Mouse (Mus musculus): ENCODE measurements around the gene Ssu72. TPM values are rescaled to one million over a fixed set of nuclear protein-coding genes. Genes with fewer than 3 reads are reported as not detected.

Ssu72 gene
- polyA plus RNA-seq, 1 experiment from 2014 or later: 166 TPM

- Histone ChIP-seq H3K27me3 (no peaks in the 10 kb centered on the region), H3K36me3 (no peaks in the 10 kb centered on the region), H3K4me3 (no peak overlapping the region), H3K9ac (no peak overlapping the region), H3K27ac (replicated peaks) (no peak overlapping the region; the same call in 1 of the 2 replicates), H3K9me3 (no peaks in the 10 kb centered on the region), H3K4me2 (no peak overlapping the region), H3K4me1 (replicated peaks) (peaks cover 31% of the 10 kb centered on the region)
- ATAC-seq (ENCODE audit: low FRiP score, low read depth): no peak
Measured at GRCm38 (mm10) chr4:155708988-155709387, 4.4 kb downstream of the Ssu72 start.

- Histone ChIP-seq H3K9ac (no peak overlapping the region), H3K36me3 (peaks cover 5% of the 10 kb centered on the region), H3K27ac (replicated peaks) (peak overlapping the region; percentile 34; the same call in 1 of the 2 replicates), H3K4me3 (no peak overlapping the region), H3K9me3 (no peaks in the 10 kb centered on the region), H3K27me3 (no peaks in the 10 kb centered on the region), H3K4me2 (no peak overlapping the region), H3K4me1 (replicated peaks) (peaks cover 26% of the 10 kb centered on the region)
- no peak for ATAC-seq (ENCODE audit: low FRiP score, low read depth)
- 63% methylated on average over 6 of the region's 6 CpGs for WGBS
Measured at GRCm38 (mm10) chr4:155710521-155711252, 6.1 kb downstream of the Ssu72 start.

GRCm38 (mm10) chr4:155721668-155722083 is 17.1 kb downstream of the Ssu72 start:
- Histone ChIP-seq H3K9ac (no peak overlapping the region), H3K4me1 (replicated peaks) (no peaks in the 10 kb centered on the region), H3K27me3 (no peaks in the 10 kb centered on the region), H3K4me2 (no peak overlapping the region), H3K36me3 (peaks cover 11% of the 10 kb centered on the region), H3K4me3 (no peak overlapping the region), H3K9me3 (no peaks in the 10 kb centered on the region), H3K27ac (replicated peaks) (no peak overlapping the region)
- WGBS: 56% methylated on average over 4 of the region's 4 CpGs
- ATAC-seq (ENCODE audit: low FRiP score, low read depth): no peak

GRCm38 (mm10) chr4:155727993-155728392 is 23.4 kb downstream of the Ssu72 start:
- Histone ChIP-seq H3K36me3 (peaks cover 13% of the 10 kb centered on the region), H3K4me1 (replicated peaks) (peaks cover under 1% of the 10 kb centered on the region; the same call in 1 of the 2 replicates), H3K27ac (replicated peaks) (no peak overlapping the region), H3K9me3 (no peaks in the 10 kb centered on the region), H3K4me3 (no peak overlapping the region), H3K27me3 (no peaks in the 10 kb centered on the region), H3K9ac (no peak overlapping the region), H3K4me2 (no peak overlapping the region)
- 50% methylated on average over 2 of the region's 2 CpGs for WGBS
- ATAC-seq (ENCODE audit: low FRiP score, low read depth): no peak

- 85% methylated on average over 10 of the region's 10 CpGs for WGBS
- H3K4me2 ChIP-seq: peak overlapping the region; percentile 95; the same call in 1 of the 2 replicates
- H3K27me3 ChIP-seq: no peaks in the 10 kb centered on the region
- H3K27ac ChIP-seq (replicated peaks): no peak overlapping the region; the same call in 1 of the 2 replicates
- peaks cover 23% of the 10 kb centered on the region for H3K36me3 ChIP-seq
- ATAC-seq (ENCODE audit: low FRiP score, low read depth): no peak
- H3K9me3 ChIP-seq: no peaks in the 10 kb centered on the region
- peaks cover 41% of the 10 kb centered on the region for H3K4me1 ChIP-seq (replicated peaks)
- H3K9ac ChIP-seq: peak overlapping the region; percentile 92; the same call in 1 of the 2 replicates
- H3K4me3 ChIP-seq: peak overlapping the region; percentile 93
Measured at GRCm38 (mm10) chr4:155733267-155733666, 28.7 kb downstream of the Ssu72 start.

- peak; percentile 92 for ATAC-seq (ENCODE audit: low FRiP score, low read depth)
Measured at GRCm38 (mm10) chr4:155734350-155734941, 29.8 kb downstream of the Ssu72 start, which contains the start of gene Tmem240. Gene Tmem240, plus strand, starts transcription at chr4:155734800.

GRCm38 (mm10) chr4:155734951-155735702 is 30.5 kb downstream of the Ssu72 start:
- ATAC-seq (ENCODE audit: low FRiP score, low read depth): peak; percentile 72
- Histone ChIP-seq H3K4me1 (replicated peaks) (peaks cover 50% of the 10 kb centered on the region), H3K4me3 (peak overlapping the region; percentile 93), H3K27ac (replicated peaks) (peak overlapping the region; percentile 98), H3K9ac (peak overlapping the region; percentile 92), H3K36me3 (peaks cover 25% of the 10 kb centered on the region), H3K27me3 (no peaks in the 10 kb centered on the region), H3K9me3 (no peaks in the 10 kb centered on the region), H3K4me2 (peak overlapping the region; percentile 95)
- WGBS: 1% methylated on average over 53 of the region's 79 CpGs

More at GRCm38 (mm10) chr4:155734350-155734941, 29.8 kb downstream of the Ssu72 start, which contains the start of gene Tmem240:
- peak within 1 kb of the TSS; percentile 95 for H3K4me2 ChIP-seq
- H3K4me3 ChIP-seq: peak within 1 kb of the TSS; percentile 93
- peak within 1 kb of the TSS; percentile 98 for H3K27ac ChIP-seq (replicated peaks)
- H3K9ac ChIP-seq: peak within 1 kb of the TSS; percentile 92
- H3K4me1 ChIP-seq (replicated peaks): peaks cover 44% of the 10 kb centered on the region
- WGBS: under 1% methylated on average over 29 of the region's 35 CpGs
- no peaks in the 10 kb centered on the region for H3K27me3 ChIP-seq
- no peaks in the 10 kb centered on the region for H3K9me3 ChIP-seq
- peaks cover 24% of the 10 kb centered on the region for H3K36me3 ChIP-seq

GRCm38 (mm10) chr4:155735788-155736187 is 31.2 kb downstream of the Ssu72 start:
- WGBS: 58% methylated on average over 5 of the region's 5 CpGs
- peak; percentile 1; the same call in 1 of the 2 replicates for ATAC-seq (ENCODE audit: low FRiP score, low read depth)
- peak overlapping the region; percentile 95 for H3K4me2 ChIP-seq
- peak overlapping the region; percentile 93 for H3K4me3 ChIP-seq
- H3K27ac ChIP-seq (replicated peaks): peak overlapping the region; percentile 98
- H3K4me1 ChIP-seq (replicated peaks): peaks cover 52% of the 10 kb centered on the region
- no peaks in the 10 kb centered on the region for H3K27me3 ChIP-seq
- no peaks in the 10 kb centered on the region for H3K9me3 ChIP-seq
- peak overlapping the region; percentile 92 for H3K9ac ChIP-seq
- peaks cover 28% of the 10 kb centered on the region for H3K36me3 ChIP-seq

GRCm38 (mm10) chr4:155736421-155736820 is 31.8 kb downstream of the Ssu72 start:
- Histone ChIP-seq H3K4me2 (peak overlapping the region; percentile 95), H3K9me3 (no peaks in the 10 kb centered on the region), H3K9ac (no peak overlapping the region), H3K27ac (replicated peaks) (no peak overlapping the region), H3K4me1 (replicated peaks) (peaks cover 52% of the 10 kb centered on the region), H3K4me3 (peak overlapping the region; percentile 93; the same call in 1 of the 2 replicates), H3K27me3 (no peaks in the 10 kb centered on the region), H3K36me3 (peaks cover 25% of the 10 kb centered on the region)
- 92% methylated on average over 5 of the region's 5 CpGs for WGBS
- ATAC-seq (ENCODE audit: low FRiP score, low read depth): no peak

GRCm38 (mm10) chr4:155738262-155738661 is 33.7 kb downstream of the Ssu72 start:
- H3K4me2 ChIP-seq: no peak overlapping the region
- H3K4me3 ChIP-seq: no peak overlapping the region
- no peak for ATAC-seq (ENCODE audit: low FRiP score, low read depth)
- H3K9ac ChIP-seq: no peak overlapping the region
- no peaks in the 10 kb centered on the region for H3K27me3 ChIP-seq
- H3K9me3 ChIP-seq: no peaks in the 10 kb centered on the region
- peaks cover 38% of the 10 kb centered on the region for H3K36me3 ChIP-seq
- 68% methylated on average over 8 of the region's 8 CpGs for WGBS
- peaks cover 48% of the 10 kb centered on the region for H3K4me1 ChIP-seq (replicated peaks)
- H3K27ac ChIP-seq (replicated peaks): no peak overlapping the region

GRCm38 (mm10) chr4:155739152-155739551 is 34.6 kb downstream of the Ssu72 start:
- Histone ChIP-seq H3K4me3 (no peak overlapping the region), H3K27me3 (no peaks in the 10 kb centered on the region), H3K9ac (no peak overlapping the region), H3K4me2 (no peak overlapping the region), H3K4me1 (replicated peaks) (peaks cover 39% of the 10 kb centered on the region), H3K36me3 (peaks cover 45% of the 10 kb centered on the region), H3K9me3 (no peaks in the 10 kb centered on the region), H3K27ac (replicated peaks) (no peak overlapping the region)
- 81% methylated on average over 6 of the region's 6 CpGs for WGBS
- ATAC-seq (ENCODE audit: low FRiP score, low read depth): no peak
